Mouse (Mus musculus): ENCODE data around the gene Slc43a3.

The Slc43a3 gene

GRCm38 (mm10) chr2:84937491-84938150 lies 1.2 kb downstream of the Slc43a3 start:
- DNase-seq (ENCODE audit: low read depth, low spot score): no peak

- no peak for DNase-seq (ENCODE audit: low read depth, low spot score)
These were observed 2.0 kb downstream of the Slc43a3 start for GRCm38 (mm10) chr2:84938249-84938946.

GRCm38 (mm10) chr2:84939306-84939705 lies 2.9 kb downstream of the Slc43a3 start:
- DNase-seq (ENCODE audit: low read depth, low spot score): no peak

- no peak for DNase-seq (ENCODE audit: low read depth, low spot score)
These were observed 3.3 kb downstream of the Slc43a3 start for GRCm38 (mm10) chr2:84939711-84940110.

- no peak for DNase-seq (ENCODE audit: low read depth, low spot score)
These were observed 5.0 kb downstream of the Slc43a3 start for GRCm38 (mm10) chr2:84941332-84941731.

- DNase-seq (ENCODE audit: low read depth, low spot score): no peak
These were observed 5.4 kb downstream of the Slc43a3 start for GRCm38 (mm10) chr2:84941795-84942194.

- DNase-seq (ENCODE audit: low read depth, low spot score): no peak
These were observed 10.9 kb downstream of the Slc43a3 start for GRCm38 (mm10) chr2:84947154-84947771.

GRCm38 (mm10) chr2:84948252-84948651 lies 11.9 kb downstream of the Slc43a3 start:
- DNase-seq (ENCODE audit: low read depth, low spot score): no peak

GRCm38 (mm10) chr2:84948721-84949120 lies 12.3 kb downstream of the Slc43a3 start:
- no peak for DNase-seq (ENCODE audit: low read depth, low spot score)

- no peak for DNase-seq (ENCODE audit: low read depth, low spot score)
These were observed 14.6 kb downstream of the Slc43a3 start for GRCm38 (mm10) chr2:84951027-84951426.

GRCm38 (mm10) chr2:84952251-84952650 lies 15.9 kb downstream of the Slc43a3 start:
- no peak for DNase-seq (ENCODE audit: low read depth, low spot score)

GRCm38 (mm10) chr2:84952693-84953092 lies 16.3 kb downstream of the Slc43a3 start:
- DNase-seq (ENCODE audit: low read depth, low spot score): no peak

- DNase-seq (ENCODE audit: low read depth, low spot score): no peak
These were observed 19.1 kb downstream of the Slc43a3 start for GRCm38 (mm10) chr2:84955435-84955834.

GRCm38 (mm10) chr2:84956274-84956673 lies 19.9 kb downstream of the Slc43a3 start:
- no peak for DNase-seq (ENCODE audit: low read depth, low spot score)

GRCm38 (mm10) chr2:84958588-84959264 lies 22.3 kb downstream of the Slc43a3 start:
- DNase-seq (ENCODE audit: low read depth, low spot score): no peak

GRCm38 (mm10) chr2:84961300-84961699 lies 24.9 kb downstream of the Slc43a3 start:
- DNase-seq (ENCODE audit: low read depth, low spot score): no peak

- no peak for DNase-seq (ENCODE audit: low read depth, low spot score)
These were observed 25.5 kb downstream of the Slc43a3 start for GRCm38 (mm10) chr2:84961901-84962300.

- DNase-seq (ENCODE audit: low read depth, low spot score): no peak
These were observed 26.6 kb downstream of the Slc43a3 start for GRCm38 (mm10) chr2:84962906-84963507.

GRCm38 (mm10) chr2:84964111-84964801 lies 27.9 kb downstream of the Slc43a3 start:
- no peak for DNase-seq (ENCODE audit: low read depth, low spot score)

- no peak for DNase-seq (ENCODE audit: low read depth, low spot score)
These were observed 31.1 kb downstream of the Slc43a3 start for GRCm38 (mm10) chr2:84967318-84967991.

GRCm38 (mm10) chr2:84975580-84975979 lies 39.2 kb downstream of the Slc43a3 start:
- no peak for DNase-seq (ENCODE audit: low read depth, low spot score)
